Mouse (Mus musculus): ENCODE measurements around the gene Mcl1.
"Not testable (repeated sequence)": the region's sequence is repeated elsewhere in the genome, so short reads cannot be mapped to it uniquely, and the experiment has no call there.

Mcl1 gene

GRCm38 (mm10) chr3:95650276-95651032 lies 8.1 kb upstream of the Mcl1 start:
- peak; percentile 92 for DNase-seq (ENCODE audit: inconsistent ontology term)

- DNase-seq (ENCODE audit: inconsistent ontology term): no peak
Observed at GRCm38 (mm10) chr3:95651033-95651373, 7.6 kb upstream of the Mcl1 start.

GRCm38 (mm10) chr3:95651391-95652203 lies 7.0 kb upstream of the Mcl1 start:
- no peak for DNase-seq (ENCODE audit: inconsistent ontology term)

- DNase-seq (ENCODE audit: inconsistent ontology term): no peak
Observed at GRCm38 (mm10) chr3:95652204-95652811, 6.3 kb upstream of the Mcl1 start.

- no peak for DNase-seq (ENCODE audit: inconsistent ontology term)
Observed at GRCm38 (mm10) chr3:95652871-95653270, 5.7 kb upstream of the Mcl1 start.

- no peak for DNase-seq (ENCODE audit: inconsistent ontology term)
Observed at GRCm38 (mm10) chr3:95653473-95654034, 5.0 kb upstream of the Mcl1 start.

GRCm38 (mm10) chr3:95654371-95654770 lies 4.2 kb upstream of the Mcl1 start:
- DNase-seq (ENCODE audit: inconsistent ontology term): not testable (repeated sequence)

- DNase-seq (ENCODE audit: inconsistent ontology term): no peak
Observed at GRCm38 (mm10) chr3:95655437-95655836, 3.2 kb upstream of the Mcl1 start.

- no peak for DNase-seq (ENCODE audit: inconsistent ontology term)
Observed at GRCm38 (mm10) chr3:95657108-95657507, 1.5 kb upstream of the Mcl1 start.

- no peak for DNase-seq (ENCODE audit: inconsistent ontology term)
Observed at GRCm38 (mm10) chr3:95657711-95658110, 877 bp upstream of the Mcl1 start.

- DNase-seq (ENCODE audit: inconsistent ontology term): peak; percentile 80
Observed at GRCm38 (mm10) chr3:95658868-95659712, 502 bp downstream of the Mcl1 start.

- DNase-seq (ENCODE audit: inconsistent ontology term): no peak
Observed at GRCm38 (mm10) chr3:95659948-95660347, 1.4 kb downstream of the Mcl1 start.

- DNase-seq (ENCODE audit: inconsistent ontology term): no peak
Observed at GRCm38 (mm10) chr3:95660788-95661478, 2.3 kb downstream of the Mcl1 start.

- DNase-seq (ENCODE audit: inconsistent ontology term): no peak
Observed at GRCm38 (mm10) chr3:95661945-95662715, 3.5 kb downstream of the Mcl1 start.

GRCm38 (mm10) chr3:95662724-95663449 lies 4.3 kb downstream of the Mcl1 start:
- no peak for DNase-seq (ENCODE audit: inconsistent ontology term)

GRCm38 (mm10) chr3:95663486-95663885 lies 4.9 kb downstream of the Mcl1 start:
- DNase-seq (ENCODE audit: inconsistent ontology term): no peak

GRCm38 (mm10) chr3:95663969-95664608 lies 5.5 kb downstream of the Mcl1 start:
- DNase-seq (ENCODE audit: inconsistent ontology term): peak; percentile 91

- no peak for DNase-seq (ENCODE audit: inconsistent ontology term)
Observed at GRCm38 (mm10) chr3:95664940-95665352, 6.4 kb downstream of the Mcl1 start.
